Mouse (Mus musculus): ENCODE data around the gene 9930111J21Rik1. TPM values are rescaled to one million over a fixed set of nuclear protein-coding genes. Genes with fewer than 3 reads are reported as not detected.
"Not testable (repeated sequence)": the region's sequence is repeated elsewhere in the genome, so short reads cannot be mapped to it uniquely, and the experiment has no call there.

Gene 9930111J21Rik1
- polyA plus RNA-seq, 1 experiment from 2014 or later, result 0.39 TPM

GRCm38 (mm10) chr11:48933422-48933821 is 45.8 kb downstream of the 9930111J21Rik1 start:
- H3K9me3 ChIP-seq (ENCODE audit: control insufficient read depth, low read length); H3K27ac ChIP-seq (replicated peaks; ENCODE audit: low read depth, low read length); H3K4me3 ChIP-seq (ENCODE audit: low read depth, low read length); H3K9ac ChIP-seq (ENCODE audit: low read depth, low read length); H3K27me3 ChIP-seq (replicated peaks; ENCODE audit: control insufficient read depth, insufficient read depth, low read length); H3K4me1 ChIP-seq (ENCODE audit: control insufficient read depth, insufficient read depth, low read length); DNase-seq (ENCODE audit: low spot score); ATAC-seq (ENCODE audit: low read depth); H3K36me3 ChIP-seq (ENCODE audit: control insufficient read depth, insufficient read depth, low read length); H3K4me2 ChIP-seq (ENCODE audit: low read depth, low read length): not testable (repeated sequence)
- WGBS, result 78% methylated on average over 1 of the region's 1 CpGs

GRCm38 (mm10) chr11:48928068-48928467 is 51.1 kb downstream of the 9930111J21Rik1 start:
- H3K36me3 ChIP-seq (ENCODE audit: control insufficient read depth, insufficient read depth, low read length); H3K4me1 ChIP-seq (ENCODE audit: control insufficient read depth, insufficient read depth, low read length); H3K4me3 ChIP-seq (ENCODE audit: low read depth, low read length); H3K9ac ChIP-seq (ENCODE audit: low read depth, low read length); H3K9me3 ChIP-seq (ENCODE audit: control insufficient read depth, low read length); H3K27ac ChIP-seq (replicated peaks; ENCODE audit: low read depth, low read length); DNase-seq (ENCODE audit: low spot score); H3K27me3 ChIP-seq (replicated peaks; ENCODE audit: control insufficient read depth, insufficient read depth, low read length); ATAC-seq (ENCODE audit: low read depth); H3K4me2 ChIP-seq (ENCODE audit: low read depth, low read length): not testable (repeated sequence)
- WGBS, result 71% methylated on average over 1 of the region's 1 CpGs

DNA sequence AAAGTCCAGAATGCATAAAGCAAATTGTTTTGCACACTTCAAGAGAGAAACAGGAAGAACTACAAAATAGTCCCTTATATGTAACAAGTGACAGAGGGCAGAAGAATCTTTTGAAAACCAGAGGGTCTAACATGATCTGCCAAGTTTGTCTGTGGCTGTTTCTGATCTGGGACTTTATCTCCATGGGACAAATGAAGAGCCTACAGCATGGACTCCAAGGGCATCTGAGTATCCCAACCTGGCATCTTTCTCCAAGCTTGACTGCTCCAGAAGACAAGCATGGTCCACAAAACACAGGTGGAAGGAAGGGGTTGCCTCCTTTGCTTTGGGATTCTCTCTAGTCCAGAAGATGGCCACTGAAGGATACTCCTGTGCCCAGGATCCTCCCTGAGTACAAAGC is 52.8 kb downstream of the 9930111J21Rik1 start:
- H3K4me2 ChIP-seq (ENCODE audit: low read depth, low read length); DNase-seq (ENCODE audit: low spot score); ATAC-seq (ENCODE audit: low read depth): not testable (repeated sequence)

DNA sequence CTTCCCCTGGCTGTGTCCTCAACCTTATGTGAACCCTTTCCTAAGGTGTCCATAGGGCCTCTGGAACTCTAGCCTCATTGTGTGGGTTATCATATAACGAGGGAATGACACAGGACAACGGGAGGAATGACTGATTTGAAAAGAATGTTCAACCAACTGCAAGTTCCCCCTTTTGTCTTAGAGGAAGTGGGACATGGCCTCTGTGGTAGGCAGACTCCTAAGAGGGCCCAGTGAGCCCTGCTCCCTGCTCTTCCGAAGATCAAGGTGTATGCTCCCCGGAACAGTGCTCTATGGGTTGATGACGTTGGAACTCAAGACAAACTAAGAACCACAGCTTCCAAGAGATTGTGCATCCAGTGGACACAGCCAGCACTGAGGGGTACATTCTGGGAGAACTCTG is 55.4 kb downstream of the 9930111J21Rik1 start:
- not testable (repeated sequence) for H3K9me3 ChIP-seq (ENCODE audit: control insufficient read depth, low read length); ATAC-seq (ENCODE audit: low read depth); H3K9ac ChIP-seq (ENCODE audit: low read depth, low read length); H3K4me3 ChIP-seq (ENCODE audit: low read depth, low read length); H3K4me2 ChIP-seq (ENCODE audit: low read depth, low read length); H3K4me1 ChIP-seq (ENCODE audit: control insufficient read depth, insufficient read depth, low read length); H3K27ac ChIP-seq (replicated peaks; ENCODE audit: low read depth, low read length); H3K36me3 ChIP-seq (ENCODE audit: control insufficient read depth, insufficient read depth, low read length); H3K27me3 ChIP-seq (replicated peaks; ENCODE audit: control insufficient read depth, insufficient read depth, low read length); DNase-seq (ENCODE audit: low spot score)
- 85% methylated on average over 5 of the region's 5 CpGs for WGBS

More for the DNA sequence above, 52.8 kb downstream of the 9930111J21Rik1 start:
- H3K9ac ChIP-seq (ENCODE audit: low read depth, low read length); H3K4me3 ChIP-seq (ENCODE audit: low read depth, low read length); H3K36me3 ChIP-seq (ENCODE audit: control insufficient read depth, insufficient read depth, low read length); H3K27me3 ChIP-seq (replicated peaks; ENCODE audit: control insufficient read depth, insufficient read depth, low read length); H3K4me1 ChIP-seq (ENCODE audit: control insufficient read depth, insufficient read depth, low read length); H3K27ac ChIP-seq (replicated peaks; ENCODE audit: low read depth, low read length); H3K9me3 ChIP-seq (ENCODE audit: control insufficient read depth, low read length): not testable (repeated sequence)

DNA sequence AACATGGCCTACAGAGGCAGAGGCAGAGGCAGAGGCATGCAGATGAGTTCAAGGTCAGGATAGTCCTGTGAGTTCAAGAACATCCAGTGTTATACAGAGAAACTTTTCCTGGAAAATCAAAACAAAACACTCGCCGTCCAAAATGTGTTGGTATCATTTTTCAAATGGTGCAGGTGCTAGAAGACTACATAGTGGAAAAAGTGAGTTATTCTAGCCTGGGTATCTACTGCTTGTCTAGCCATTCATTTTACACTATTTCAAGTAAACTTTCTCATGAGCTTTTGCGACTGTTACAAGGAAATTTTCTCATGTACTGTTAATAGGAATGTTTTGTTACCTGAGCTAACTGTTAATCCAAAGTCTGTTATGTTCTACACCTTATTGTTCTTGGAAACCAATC is 60.8 kb downstream of the 9930111J21Rik1 start:
- Histone ChIP-seq H3K4me3 (ENCODE audit: low read depth, low read length) (no peak overlapping the region), H3K4me1 (ENCODE audit: control insufficient read depth, insufficient read depth, low read length) (no peaks in the 10 kb centered on the region), H3K4me2 (ENCODE audit: low read depth, low read length) (no peak overlapping the region), H3K27me3 (replicated peaks; ENCODE audit: control insufficient read depth, insufficient read depth, low read length) (no peaks in the 10 kb centered on the region), H3K9me3 (ENCODE audit: control insufficient read depth, low read length) (no peaks in the 10 kb centered on the region), H3K27ac (replicated peaks; ENCODE audit: low read depth, low read length) (no peak overlapping the region), H3K36me3 (ENCODE audit: control insufficient read depth, insufficient read depth, low read length) (no peaks in the 10 kb centered on the region), H3K9ac (ENCODE audit: low read depth, low read length) (no peak overlapping the region)
- DNase-seq (ENCODE audit: low spot score) (no peak), ATAC-seq (ENCODE audit: low read depth) (no peak)
- 76% methylated on average over 3 of the region's 3 CpGs for WGBS

DNA sequence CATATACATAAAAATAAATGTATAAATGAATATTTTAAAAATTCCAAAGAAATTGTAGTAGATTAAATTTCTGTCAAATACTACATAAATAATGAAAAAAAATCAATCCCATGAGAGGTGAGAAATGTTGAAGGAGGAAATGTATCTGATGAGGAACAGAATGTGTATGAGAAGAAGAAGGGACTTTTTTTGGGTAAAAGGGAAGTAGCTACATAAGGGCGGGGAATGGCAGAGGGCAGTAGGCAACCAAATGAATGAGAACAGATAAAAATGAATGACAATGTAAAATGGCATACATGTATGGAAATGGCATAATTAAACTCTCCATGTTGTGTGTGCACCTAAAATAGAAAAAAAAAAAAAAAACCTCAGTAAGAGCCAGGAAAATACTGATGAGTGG is 65.6 kb downstream of the 9930111J21Rik1 start:
- H3K4me1 ChIP-seq (ENCODE audit: control insufficient read depth, insufficient read depth, low read length), result no peaks in the 10 kb centered on the region
- WGBS, result 93% methylated on average over 1 of the region's 1 CpGs
- ATAC-seq (ENCODE audit: low read depth), result no peak
- H3K27me3 ChIP-seq (replicated peaks; ENCODE audit: control insufficient read depth, insufficient read depth, low read length), result no peaks in the 10 kb centered on the region
- no peak overlapping the region for H3K4me3 ChIP-seq (ENCODE audit: low read depth, low read length)
- H3K27ac ChIP-seq (replicated peaks; ENCODE audit: low read depth, low read length), result no peak overlapping the region
- H3K9me3 ChIP-seq (ENCODE audit: control insufficient read depth, low read length), result no peaks in the 10 kb centered on the region
- DNase-seq (ENCODE audit: low spot score), result no peak
- H3K9ac ChIP-seq (ENCODE audit: low read depth, low read length), result no peak overlapping the region
- H3K36me3 ChIP-seq (ENCODE audit: control insufficient read depth, insufficient read depth, low read length), result no peaks in the 10 kb centered on the region
- H3K4me2 ChIP-seq (ENCODE audit: low read depth, low read length), result no peak overlapping the region

DNA sequence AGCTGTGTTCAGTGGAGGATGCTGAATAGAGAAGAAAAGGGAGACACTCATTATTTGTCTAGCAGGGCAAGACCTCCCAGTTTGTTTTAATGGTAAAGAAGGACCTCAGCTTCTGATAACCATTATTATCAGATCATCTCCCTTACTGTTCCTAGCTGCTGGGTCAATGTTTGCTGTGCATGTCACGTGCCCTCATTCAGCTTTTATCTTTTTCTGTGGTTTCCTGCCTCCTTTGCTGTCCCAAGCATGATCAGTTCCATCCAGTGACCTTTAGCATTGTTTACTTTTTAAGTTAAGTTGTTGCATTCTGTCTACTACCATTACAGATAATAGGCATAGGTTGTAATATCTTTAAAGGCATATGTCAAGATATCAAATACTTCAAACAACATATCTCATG is 70.7 kb downstream of the 9930111J21Rik1 start:
- no peak overlapping the region for H3K4me3 ChIP-seq (ENCODE audit: low read depth, low read length)
- H3K9me3 ChIP-seq (ENCODE audit: control insufficient read depth, low read length), result no peaks in the 10 kb centered on the region
- H3K4me1 ChIP-seq (ENCODE audit: control insufficient read depth, insufficient read depth, low read length), result no peaks in the 10 kb centered on the region
- H3K9ac ChIP-seq (ENCODE audit: low read depth, low read length), result no peak overlapping the region
- ATAC-seq (ENCODE audit: low read depth) (no peak), DNase-seq (ENCODE audit: low spot score) (no peak)
- H3K27ac ChIP-seq (replicated peaks; ENCODE audit: low read depth, low read length), result no peak overlapping the region
- no peaks in the 10 kb centered on the region for H3K36me3 ChIP-seq (ENCODE audit: control insufficient read depth, insufficient read depth, low read length)
- WGBS, result 48% methylated on average over 1 of the region's 1 CpGs
- H3K4me2 ChIP-seq (ENCODE audit: low read depth, low read length), result no peak overlapping the region
- no peaks in the 10 kb centered on the region for H3K27me3 ChIP-seq (replicated peaks; ENCODE audit: control insufficient read depth, insufficient read depth, low read length)

DNA sequence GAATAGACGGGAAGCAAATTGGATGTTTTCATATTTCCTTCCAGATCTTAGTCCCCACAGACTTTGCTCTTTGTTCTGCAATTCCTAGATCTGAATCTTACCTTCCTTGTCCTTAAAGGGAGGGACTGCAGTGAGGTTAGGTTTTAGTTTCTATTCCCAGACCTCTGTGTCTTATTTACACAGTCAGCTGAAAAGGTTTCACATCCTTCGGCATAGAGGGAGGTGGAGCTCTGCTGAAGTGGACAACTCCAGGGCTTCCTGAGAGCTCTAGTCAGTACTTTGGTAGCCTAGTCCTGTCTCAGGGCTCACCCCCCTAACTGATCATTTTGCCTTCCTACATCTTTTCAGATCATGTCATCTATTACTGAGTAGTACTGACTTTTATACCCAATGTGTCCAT is 77.2 kb downstream of the 9930111J21Rik1 start, which contains the start of gene Gm5431:
Gene Gm5431, minus strand, starts transcription at position 194 of the 400 bp plus-strand sequence.
- Histone ChIP-seq H3K27me3 (replicated peaks; ENCODE audit: control insufficient read depth, insufficient read depth, low read length) (no peaks in the 10 kb centered on the region), H3K4me2 (ENCODE audit: low read depth, low read length) (no peak within 1 kb of the TSS), H3K4me1 (ENCODE audit: control insufficient read depth, insufficient read depth, low read length) (no peaks in the 10 kb centered on the region), H3K9ac (ENCODE audit: low read depth, low read length) (no peak within 1 kb of the TSS), H3K4me3 (ENCODE audit: low read depth, low read length) (no peak within 1 kb of the TSS), H3K27ac (replicated peaks; ENCODE audit: low read depth, low read length) (no peak within 1 kb of the TSS), H3K36me3 (ENCODE audit: control insufficient read depth, insufficient read depth, low read length) (no peaks in the 10 kb centered on the region), H3K9me3 (ENCODE audit: control insufficient read depth, low read length) (no peaks in the 10 kb centered on the region)
- ATAC-seq (ENCODE audit: low read depth) (no peak), DNase-seq (ENCODE audit: low spot score) (no peak)
- 57% methylated on average over 2 of the region's 2 CpGs for WGBS

GRCm38 (mm10) chr11:48901567-48901930 is 77.6 kb downstream of the 9930111J21Rik1 start:
- not testable (repeated sequence) for H3K4me3 ChIP-seq (ENCODE audit: low read depth, low read length); H3K27ac ChIP-seq (replicated peaks; ENCODE audit: low read depth, low read length); H3K9ac ChIP-seq (ENCODE audit: low read depth, low read length); ATAC-seq (ENCODE audit: low read depth); H3K4me2 ChIP-seq (ENCODE audit: low read depth, low read length); H3K4me1 ChIP-seq (ENCODE audit: control insufficient read depth, insufficient read depth, low read length); H3K36me3 ChIP-seq (ENCODE audit: control insufficient read depth, insufficient read depth, low read length); H3K9me3 ChIP-seq (ENCODE audit: control insufficient read depth, low read length); DNase-seq (ENCODE audit: low spot score); H3K27me3 ChIP-seq (replicated peaks; ENCODE audit: control insufficient read depth, insufficient read depth, low read length)
- WGBS, result 100% methylated on average over 1 of the region's 1 CpGs

Data from embryonic facial prominence, embryonic 14.5 days (tissue).